Mouse (Mus musculus) left cerebral cortex, postnatal 25 days (tissue): ENCODE results near the gene Cfap77. TPM values are rescaled to one million over a fixed set of nuclear protein-coding genes. Genes with fewer than 3 reads are reported as not detected.

Source experiments
- DNase-seq, 2 experiments: peaks; one replicate each; pipeline ENCODE4 v3.0.0; 2022; ENCODE audit warnings: low spot score in 2 of 2, mixed read lengths in 1 of 2
- intact Hi-C: fragments of 180-260 bp; cut with DNase I; formaldehyde crosslinking; loops from one replicate; pipeline ENCODE4 v1.15.1; 2025
- total RNA-seq, 2 experiments: library from RNA; stranded (reverse); gene quantifications; 2 replicates each; pipeline ENCODE4 v1.2.3; 2021

Cfap77 gene
- total RNA-seq, 2 experiments from 2014 or later: 0.34 TPM; not detected in 1

DNA sequence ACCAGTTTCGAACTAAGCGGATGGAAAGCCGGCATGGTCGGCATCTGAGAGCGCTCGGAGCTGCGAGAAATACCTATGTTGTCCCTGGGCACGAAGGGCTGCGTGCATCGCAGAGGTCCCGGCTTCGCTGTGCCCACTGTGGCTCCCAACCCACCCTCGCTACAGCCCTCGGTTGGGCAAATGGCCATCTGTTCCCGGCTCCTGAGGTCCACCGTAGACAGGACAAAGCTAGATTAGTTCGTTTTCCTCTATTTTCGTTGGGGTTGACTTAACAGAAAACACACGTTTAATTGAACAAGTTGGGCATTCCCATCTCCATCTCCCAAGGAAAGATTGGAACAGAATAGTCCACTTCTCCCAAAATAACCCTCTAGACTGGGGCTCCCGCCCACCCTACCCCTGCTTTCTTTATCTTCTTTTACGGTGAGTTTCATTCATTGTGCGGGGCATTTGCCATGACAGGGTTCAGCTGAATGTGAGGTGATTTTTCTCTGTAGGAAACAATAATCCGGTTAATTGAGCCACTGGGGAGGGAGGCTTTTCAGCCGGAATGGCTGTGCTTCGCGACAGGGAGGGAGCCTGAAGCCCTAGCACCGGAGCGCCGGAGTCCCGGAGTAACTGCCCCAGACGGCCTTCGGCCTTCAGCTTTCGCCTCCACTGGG is 142.7 kb downstream of the Cfap77 start:
- intact Hi-C loops: loop anchor here (5.0 kb wide), 1 partner anchor 155 kb away; no protein-coding TSS in a partner anchor
- DNase-seq: no peak

DNA sequence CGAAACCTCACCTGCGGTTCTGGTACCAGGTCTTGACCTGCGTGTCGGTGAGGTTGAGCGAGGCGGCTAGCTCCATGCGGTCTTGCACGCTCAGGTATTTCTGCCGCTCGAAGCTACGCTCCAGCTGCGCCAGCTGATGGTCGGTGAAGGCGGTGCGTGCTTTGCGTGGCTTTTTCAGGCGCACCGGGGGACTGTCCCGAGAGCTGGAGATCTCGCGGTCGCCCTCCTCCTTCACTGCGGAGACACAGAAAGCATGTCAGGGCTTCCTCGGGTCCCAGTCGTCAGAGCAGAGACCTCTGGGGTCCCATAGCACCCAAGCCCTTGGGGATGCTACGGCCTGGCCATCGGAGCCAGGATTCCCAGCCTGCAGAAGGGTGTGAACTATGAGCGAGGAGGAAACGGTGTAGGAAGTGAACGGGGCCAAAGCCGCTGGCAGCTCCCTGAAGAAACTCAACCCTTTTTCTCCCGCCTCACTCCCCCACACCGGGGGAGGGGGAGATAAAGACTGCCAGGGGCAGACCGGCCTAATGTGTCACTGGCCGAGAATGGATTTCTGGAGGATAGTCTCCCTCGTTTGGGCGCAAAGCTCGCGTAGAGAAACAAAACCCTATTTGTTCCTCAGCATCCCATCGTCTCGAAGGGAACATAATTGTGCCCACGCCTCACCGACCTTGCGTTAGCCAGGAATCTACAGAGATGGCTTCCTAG is 143.4 kb downstream of the Cfap77 start:
- no peak for DNase-seq

DNA sequence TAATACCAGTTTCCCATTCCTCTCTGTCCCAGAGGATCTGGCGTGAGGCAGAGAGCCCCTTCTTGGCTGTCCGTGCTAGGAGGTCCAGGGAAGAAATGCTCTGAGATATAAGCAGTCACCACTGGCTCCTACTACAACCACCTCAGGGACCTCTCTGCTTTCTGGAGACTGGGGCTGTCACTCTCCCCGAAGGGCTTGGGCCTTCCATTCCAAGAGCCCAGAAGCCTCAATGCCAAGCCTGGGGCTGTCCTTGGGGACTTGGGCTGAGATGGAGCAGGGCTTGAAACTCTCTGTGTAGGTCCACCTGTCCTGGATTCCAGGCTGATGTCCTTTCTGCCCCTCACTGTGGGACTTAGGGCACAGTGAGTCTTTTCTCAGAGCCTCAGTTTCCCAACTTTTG is 144.0 kb downstream of the Cfap77 start:
- intact Hi-C loops: loop anchor here (5.0 kb wide), 1 partner anchor 154 kb away; no protein-coding TSS in a partner anchor
- no peak for DNase-seq

More for the DNA sequence above, 143.4 kb downstream of the Cfap77 start:
- intact Hi-C loops: loop anchor here (5.0 kb wide), 1 partner anchor 154 kb away; no protein-coding TSS in a partner anchor

DNA sequence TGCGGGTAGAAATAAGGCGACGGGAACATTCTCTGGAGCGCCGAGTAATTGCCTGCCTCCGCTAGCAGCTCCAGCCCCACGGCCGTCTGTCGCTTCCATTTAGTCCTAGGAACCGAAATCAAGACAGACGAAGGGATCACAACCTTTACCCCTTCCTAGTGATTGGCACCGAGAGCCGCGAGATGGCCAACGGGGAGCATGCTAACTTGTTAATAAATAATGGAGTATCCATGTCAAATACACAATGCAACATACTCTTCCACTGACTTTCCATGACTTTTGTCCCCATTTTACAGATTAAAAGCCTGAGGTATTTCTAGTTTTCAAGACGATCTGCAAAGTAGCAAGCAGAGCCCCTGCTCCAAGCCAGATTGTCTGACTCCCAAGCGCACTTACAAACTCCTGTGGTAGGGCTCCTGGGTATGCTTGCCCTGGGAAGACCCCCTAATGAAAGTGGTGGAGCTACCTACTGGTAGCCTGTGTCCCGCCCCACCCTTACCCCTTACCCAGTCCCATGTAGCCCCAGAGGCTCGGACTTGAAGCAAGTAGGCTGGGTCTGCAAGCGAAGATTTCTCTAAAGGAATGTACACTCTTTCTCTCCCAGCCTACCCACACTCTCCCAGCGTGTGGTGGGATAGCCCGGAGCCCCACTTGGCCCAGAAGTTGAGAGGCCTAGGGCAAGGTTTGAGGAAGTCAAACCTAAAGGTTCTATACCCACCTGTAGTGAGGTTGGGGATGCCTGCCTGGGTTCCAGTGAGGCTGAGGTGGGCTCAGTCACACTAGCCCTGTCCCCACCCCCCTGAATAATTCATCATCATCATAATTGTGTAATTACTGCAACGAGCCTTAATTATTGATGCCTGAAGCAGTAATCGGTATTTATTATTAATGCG is 144.8 kb downstream of the Cfap77 start:
- DNase-seq: no peak
- intact Hi-C loops: loop anchor here (5.0 kb wide), 1 partner anchor 153 kb away; no protein-coding TSS in a partner anchor

DNA sequence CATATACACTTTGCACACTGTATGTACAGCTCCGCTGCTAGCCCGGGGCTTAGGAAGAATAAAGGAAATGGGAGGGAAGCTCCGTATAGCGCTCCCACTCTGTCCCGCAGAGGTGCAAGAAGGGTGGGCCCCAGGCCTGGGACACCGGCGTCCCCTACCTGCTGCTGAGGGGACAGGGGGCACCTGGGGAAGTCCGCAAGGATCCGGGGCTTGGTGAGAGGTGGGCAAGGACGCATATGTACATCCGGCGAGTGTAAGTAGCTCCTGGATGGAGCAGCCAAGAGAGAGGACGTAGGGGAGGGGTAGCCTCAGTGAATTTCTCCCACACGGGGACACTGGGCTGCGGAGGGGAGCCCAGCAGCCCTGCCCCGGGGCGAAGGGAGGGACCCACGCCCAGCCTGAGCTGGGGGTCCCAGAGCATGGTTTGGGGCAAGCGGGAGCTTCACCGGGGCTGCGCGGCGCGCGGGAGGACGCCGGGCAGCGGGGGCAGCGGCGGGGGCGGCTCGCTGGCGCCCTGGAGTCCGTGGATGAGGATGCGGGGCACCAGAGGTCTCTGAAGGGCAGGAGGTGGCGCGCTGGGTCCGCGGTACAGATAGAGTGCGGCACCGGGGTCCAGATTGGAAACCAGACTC is 145.6 kb downstream of the Cfap77 start:
- no peak for DNase-seq
- intact Hi-C loops: no loop called here

GRCm38 (mm10) chr2:28908389-28909153 is 146.3 kb downstream of the Cfap77 start:
- intact Hi-C loops: no loop called here
- no peak for DNase-seq

- intact Hi-C loops: no loop called here
- DNase-seq: no peak
Measured at GRCm38 (mm10) chr2:28907691-28908388, 147.0 kb downstream of the Cfap77 start.

- no peak for DNase-seq
- intact Hi-C loops: no loop called here
Measured at GRCm38 (mm10) chr2:28905561-28905960, 149.3 kb downstream of the Cfap77 start.

- intact Hi-C loops: no loop called here
- DNase-seq: no peak
Measured at GRCm38 (mm10) chr2:28904786-28905185, 150.1 kb downstream of the Cfap77 start.

DNA sequence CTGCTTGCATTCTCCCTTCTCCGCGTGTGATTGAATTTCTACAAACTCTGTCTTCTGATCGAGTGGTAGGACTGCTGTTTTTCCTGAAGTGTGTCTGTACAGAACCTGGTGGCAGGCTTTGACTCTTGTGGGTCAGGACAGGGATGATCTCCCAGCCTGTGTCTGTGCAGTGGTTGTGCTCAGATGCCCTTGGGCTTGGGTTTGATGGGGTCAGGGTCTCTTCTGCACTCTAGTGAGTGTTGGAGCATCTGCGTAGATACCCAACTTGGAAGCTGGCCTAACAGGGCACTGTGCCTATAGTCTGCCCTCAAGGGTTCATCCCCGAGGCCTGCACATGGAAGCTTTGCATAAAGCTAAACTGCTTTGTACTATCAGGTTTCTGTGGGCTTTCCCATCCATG is 151.0 kb downstream of the Cfap77 start:
- intact Hi-C loops: no loop called here
- DNase-seq: no peak

DNA sequence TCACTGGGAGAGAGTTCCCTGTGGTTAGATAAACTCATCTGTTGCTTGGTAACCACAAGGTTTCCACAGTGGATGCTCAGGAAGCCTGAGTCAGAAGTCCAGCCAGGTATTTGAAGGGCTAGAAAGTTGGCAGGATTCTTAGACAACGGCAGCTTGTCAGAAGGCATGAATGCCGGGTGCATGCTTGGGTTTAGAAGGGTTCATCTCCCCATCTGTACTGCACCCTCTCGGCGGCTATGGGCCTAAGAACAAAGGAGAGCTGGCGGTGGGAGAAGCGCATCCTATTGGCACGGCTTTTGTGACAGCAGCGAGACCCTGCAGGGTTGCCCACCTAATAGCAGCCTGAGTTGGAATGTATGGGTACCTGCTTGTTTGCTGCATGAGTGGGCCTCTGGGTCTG is 152.6 kb downstream of the Cfap77 start:
- DNase-seq: no peak
- intact Hi-C loops: no loop called here

DNA sequence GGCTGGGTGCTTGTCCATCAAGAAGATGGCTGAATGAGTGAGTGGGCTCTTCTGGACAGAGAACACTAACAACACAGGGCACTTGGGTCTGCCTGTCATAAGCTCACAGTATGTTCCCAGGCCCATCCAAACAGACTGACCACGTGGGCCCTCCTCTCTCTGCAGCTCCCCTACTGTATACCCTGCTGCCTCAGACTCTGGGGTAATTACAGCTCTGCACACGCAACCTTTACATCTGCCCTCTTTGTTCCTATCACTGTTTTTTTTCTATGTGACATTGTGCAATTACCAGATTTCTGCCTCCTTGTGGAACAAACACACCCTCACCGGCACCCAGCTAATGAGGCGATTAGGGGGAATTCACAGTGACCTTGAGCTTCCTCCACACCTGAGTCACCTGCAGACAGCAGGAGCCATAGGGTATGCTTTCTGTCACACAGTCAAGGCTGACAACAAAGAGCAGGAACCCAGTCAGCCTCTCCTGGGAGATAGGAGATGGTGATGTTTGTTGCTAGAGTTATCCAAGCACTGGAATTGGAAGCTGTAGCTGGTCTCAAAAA is 157.4 kb downstream of the Cfap77 start:
- intact Hi-C loops: no loop called here
- DNase-seq: no peak

DNA sequence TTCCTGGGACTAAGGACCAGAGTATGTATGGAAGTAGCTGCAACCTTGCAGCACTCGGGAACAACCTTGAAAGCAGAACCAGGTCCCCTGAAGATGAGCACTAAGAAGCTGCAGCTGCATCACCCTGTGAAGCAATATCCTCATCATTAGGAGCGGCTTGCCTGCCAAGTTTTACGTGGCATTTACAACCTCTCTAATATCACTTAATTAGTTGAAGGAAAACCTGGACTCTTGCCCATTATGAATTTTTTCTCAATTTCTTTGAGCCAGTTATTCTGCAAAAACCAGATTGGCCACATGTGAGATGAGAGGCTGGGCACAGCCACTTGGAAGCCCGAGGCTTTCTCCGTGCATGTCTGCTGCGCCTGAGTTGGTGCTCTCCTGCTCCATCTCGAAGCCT is 159.0 kb downstream of the Cfap77 start:
- intact Hi-C loops: no loop called here
- no peak for DNase-seq

DNA sequence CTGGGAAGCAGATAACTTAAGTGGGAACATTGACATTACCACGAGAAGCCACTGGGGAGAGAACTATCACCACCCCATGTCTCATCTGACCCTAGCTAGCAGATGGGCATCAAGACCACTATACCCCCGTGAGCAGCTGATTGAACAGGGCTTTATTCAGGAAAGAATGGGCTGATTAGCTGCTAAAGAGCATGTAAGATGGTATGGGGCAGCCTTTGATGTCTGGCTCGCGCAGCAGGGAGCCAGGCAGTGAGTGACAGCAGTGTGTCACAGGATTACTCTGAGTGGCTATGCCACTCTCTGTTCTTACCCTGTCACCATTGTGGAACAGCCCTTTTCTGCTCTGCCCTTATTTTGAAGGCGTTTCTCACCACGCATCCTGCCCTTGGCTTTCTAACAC is 161.3 kb downstream of the Cfap77 start:
- no peak for DNase-seq
- intact Hi-C loops: no loop called here

- intact Hi-C loops: no loop called here
- no peak for DNase-seq
Measured at GRCm38 (mm10) chr2:28892796-28893195, 162.1 kb downstream of the Cfap77 start.

DNA sequence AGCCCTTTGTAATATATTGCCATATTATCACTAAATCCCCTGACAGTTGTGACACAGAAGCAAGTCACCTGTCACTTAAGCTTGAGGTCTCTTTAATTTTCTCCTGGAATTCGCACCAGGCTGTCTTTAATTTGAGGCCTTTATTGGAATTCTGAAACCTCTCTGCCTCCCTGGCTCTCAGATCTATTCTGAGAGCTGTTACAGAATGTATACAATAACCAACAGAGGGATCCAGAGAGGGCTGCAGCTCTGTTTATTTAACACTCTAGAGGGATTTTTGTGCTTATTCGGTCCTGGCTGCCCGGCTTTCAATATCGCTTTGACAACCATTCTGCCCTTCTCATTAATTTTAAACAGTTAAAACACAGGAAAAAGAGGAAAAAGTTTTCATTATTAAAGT is 170.0 kb downstream of the Cfap77 start:
- DNase-seq: no peak
- intact Hi-C loops: no loop called here

DNA sequence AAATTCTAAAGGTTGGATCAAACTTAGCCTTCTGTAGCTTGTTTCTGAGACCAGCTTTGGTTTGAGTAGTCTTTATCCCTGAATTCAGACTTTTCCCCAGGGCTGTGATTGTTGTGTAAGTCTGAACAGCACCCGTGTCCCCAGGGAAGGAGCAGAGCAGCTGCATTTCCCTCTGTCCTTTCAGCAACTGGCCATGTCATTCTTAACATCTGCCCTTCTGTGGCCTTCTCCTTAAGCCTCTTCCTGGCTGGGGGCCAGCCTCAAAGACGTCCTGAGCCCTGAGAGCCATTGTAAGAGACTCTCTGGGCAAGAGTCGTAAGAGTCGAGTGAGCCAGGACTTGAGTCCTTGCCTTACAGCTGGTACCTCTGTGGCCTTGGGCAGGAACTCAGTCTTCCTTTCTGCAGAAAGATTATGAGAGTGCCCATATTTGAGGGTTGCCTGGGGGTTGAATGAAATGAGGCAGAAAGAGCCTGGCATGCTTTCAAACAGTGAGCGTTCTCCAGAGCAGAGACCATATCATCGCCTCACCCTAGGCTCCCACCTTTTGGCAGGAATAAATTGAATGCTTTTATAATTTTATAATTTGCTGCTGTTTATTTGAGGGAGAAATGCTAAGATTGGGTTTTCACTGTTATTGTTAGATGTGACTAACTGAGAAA is 171.9 kb downstream of the Cfap77 start:
- intact Hi-C loops: no loop called here
- DNase-seq: no peak

DNA sequence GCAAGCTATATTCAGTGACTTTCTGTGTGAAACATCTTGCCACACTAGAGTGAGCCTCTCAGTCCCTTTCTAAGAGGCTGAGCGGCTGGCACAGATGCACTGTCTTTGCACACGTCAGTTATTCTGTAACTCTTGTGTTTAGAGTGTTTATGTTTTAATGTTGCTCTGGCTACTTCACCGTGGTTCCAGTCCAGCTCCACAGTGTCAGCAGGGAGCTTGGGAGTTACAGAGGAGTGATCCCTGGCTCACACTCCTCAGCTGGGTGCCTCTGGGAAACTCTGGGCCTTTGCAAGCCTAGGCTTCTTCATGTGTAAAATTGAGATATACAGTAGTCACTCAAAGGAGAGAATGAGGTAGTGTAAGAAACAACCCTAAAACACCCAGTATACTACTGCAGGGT is 172.8 kb downstream of the Cfap77 start:
- no peak for DNase-seq
- intact Hi-C loops: no loop called here
